Mouse (Mus musculus) hindbrain, embryonic 11.5 days (tissue): ENCODE measurements around the gene Nek4. TPM values are rescaled to one million over a fixed set of nuclear protein-coding genes. Genes with fewer than 3 reads are reported as not detected.
A peak's percentile ranks its signal among the peaks of the same experiment; 100 is the strongest.

Experiments used
- ATAC-seq: fragments of 200-750 bp; cut with Nextera tagmentation; 2 replicates; pipeline ENCODE4 v1.8.0; 2017; ENCODE audit warnings: mild to moderate bottlenecking, moderate TSS enrichment, moderate library complexity; ENCODE audit not compliant: low FRiP score
- DNase-seq: peaks from one replicate; pipeline ENCODE4 v3.0.0-alpha.2; 2015; ENCODE audit warnings: low spot score
- H3K27ac ChIP-seq: fragments of 300-500 bp; sonication (generic); 2 replicates; pipeline ENCODE4 v1.5.1; 2014; ENCODE audit warnings: mild to moderate bottlenecking, low read depth, low read length
- H3K27me3 ChIP-seq: fragments of 300-500 bp; sonication (generic); 2 replicates; pipeline ENCODE4 v1.6.1; 2014; ENCODE audit warnings: mild to moderate bottlenecking, low read length, moderate library complexity, mixed read lengths; ENCODE audit not compliant: control insufficient read depth, insufficient read depth
- H3K36me3 ChIP-seq: fragments of 300-500 bp; sonication (generic); 2 replicates; pipeline ENCODE4 v1.6.1; 2014; ENCODE audit warnings: mild to moderate bottlenecking, low read length, moderate library complexity, mixed read lengths; ENCODE audit not compliant: control insufficient read depth, insufficient read depth
- H3K4me1 ChIP-seq: fragments of 300-500 bp; sonication (generic); replicated peaks from 2 replicates; pipeline ENCODE4 v1.6.1; 2014; ENCODE audit warnings: low read length, mixed read lengths; ENCODE audit not compliant: control insufficient read depth, insufficient read depth
- H3K4me2 ChIP-seq: fragments of 300-500 bp; sonication (generic); replicated peaks from 2 replicates; pipeline ENCODE4 v1.6.1; 2014; ENCODE audit warnings: mild to moderate bottlenecking, low read depth, low read length
- H3K4me3 ChIP-seq: fragments of 300-500 bp; sonication (generic); 2 replicates; pipeline ENCODE4 v1.5.1; 2014; ENCODE audit warnings: low read depth, low read length
- H3K9ac ChIP-seq: fragments of 300-500 bp; sonication (generic); 2 replicates; pipeline ENCODE4 v1.6.1; 2014; ENCODE audit warnings: low read depth, low read length
- H3K9me3 ChIP-seq: fragments of 300-500 bp; sonication (generic); 2 replicates; pipeline ENCODE4 v1.6.1; 2016; ENCODE audit warnings: low read length; ENCODE audit not compliant: control insufficient read depth
- WGBS: fragments of 180-500 bp; shearing (Covaris S2); extraction: QIAGEN DNeasy Blood & Tissue Kit; methylation state at CpG from one replicate; pipeline ENCODE4 v1.1.7; 2014; 5-methylcytosine and 5-hydroxymethylcytosine counted together
- polyA plus RNA-seq: library from polyadenylated mRNA; unstranded; fragments of >200 nt; fragmentation: Nextera tagmentation; extraction: Ambion mirVana; gene quantifications from 2 replicates; pipeline ENCODE4 v1.2.1, GENCODE M21; 2014

The Nek4 gene
- polyA plus RNA-seq, 1 experiment from 2014 or later, result 19.3 TPM

DNA sequence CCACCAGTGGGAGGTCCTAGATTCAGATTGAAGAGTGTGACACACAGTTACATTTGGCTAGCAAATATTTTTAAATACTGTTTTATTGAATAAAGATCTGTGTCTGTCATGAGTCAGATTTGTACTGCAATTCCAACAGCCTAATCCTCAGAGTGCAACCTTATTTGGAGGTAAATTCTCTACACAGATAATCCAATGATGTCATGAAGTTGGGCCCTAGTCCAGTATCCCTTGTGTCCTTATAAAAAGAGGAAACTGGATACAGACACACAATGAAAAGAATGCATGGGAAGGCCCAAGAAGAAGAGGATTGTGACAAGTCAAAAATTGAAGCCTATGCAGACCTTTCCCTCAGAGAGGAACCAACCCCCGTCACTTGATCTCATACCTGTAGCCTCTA is 34.7 kb upstream of the Nek4 start:
- H3K9ac ChIP-seq, result no peak overlapping the region
- H3K4me3 ChIP-seq, result no peak overlapping the region
- DNase-seq (no peak), ATAC-seq (no peak)
- WGBS, result 83% methylated on average over 1 of the region's 1 CpGs
- H3K27ac ChIP-seq, result no peak overlapping the region
- H3K36me3 ChIP-seq, result no peaks in the 10 kb centered on the region
- H3K4me2 ChIP-seq, result no peak overlapping the region
- H3K9me3 ChIP-seq, result no peaks in the 10 kb centered on the region
- H3K4me1 ChIP-seq, result no peaks in the 10 kb centered on the region
- H3K27me3 ChIP-seq, result no peaks in the 10 kb centered on the region

GRCm38 (mm10) chr14:30922053-30922670 is 29.0 kb upstream of the Nek4 start:
- Histone ChIP-seq H3K27me3 (no peaks in the 10 kb centered on the region), H3K9me3 (no peaks in the 10 kb centered on the region), H3K27ac (no peak overlapping the region), H3K9ac (no peak overlapping the region), H3K36me3 (no peaks in the 10 kb centered on the region), H3K4me2 (no peak overlapping the region), H3K4me3 (no peak overlapping the region), H3K4me1 (no peaks in the 10 kb centered on the region)
- ATAC-seq, result no peak
- 60% methylated on average over 8 of the region's 8 CpGs for WGBS
- peak; percentile 5 for DNase-seq

DNA sequence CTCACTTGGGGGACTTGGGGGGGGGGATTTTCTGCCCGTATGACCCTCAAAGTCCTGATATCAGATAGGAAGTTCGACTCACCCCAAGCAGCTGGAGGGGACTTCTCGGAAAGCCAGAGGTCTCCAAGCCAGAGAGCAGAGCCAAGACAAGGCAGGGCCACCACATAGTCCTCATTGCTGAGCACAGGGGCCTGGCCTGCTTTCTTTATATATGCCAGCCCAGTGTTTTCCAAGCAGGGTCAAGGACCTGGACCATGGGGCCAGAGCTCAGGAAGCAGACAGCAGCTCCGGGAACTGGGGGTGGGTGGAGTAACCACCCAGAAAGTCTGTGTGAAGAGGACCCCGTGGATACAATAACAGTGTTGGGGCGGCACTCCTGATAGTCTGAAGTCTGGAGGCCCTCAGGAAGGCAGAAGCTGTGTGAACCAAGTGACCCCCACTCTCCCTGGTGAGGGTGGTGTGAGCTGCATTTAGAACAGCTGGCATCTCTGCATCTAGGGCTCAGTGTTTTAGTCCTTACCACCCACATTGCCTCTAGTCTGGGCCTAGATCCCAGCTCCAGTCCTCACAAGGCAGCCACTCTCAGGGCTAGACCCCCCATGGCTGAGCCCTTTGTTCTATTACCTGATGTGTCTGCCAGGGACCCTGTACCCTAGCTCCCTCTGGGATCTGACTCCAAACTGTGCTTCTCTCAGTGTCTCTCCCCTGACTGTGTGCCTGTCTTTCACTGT is 27.6 kb upstream of the Nek4 start, which contains the start of gene Itih3:
Gene Itih3 (minus strand): TSS at position 386 of the 731 bp plus-strand sequence.
- no peak within 1 kb of the TSS for H3K4me2 ChIP-seq
- ATAC-seq (no peak), DNase-seq (no peak)
- H3K9ac ChIP-seq, result no peak within 1 kb of the TSS
- 62% methylated on average over 6 of the region's 6 CpGs for WGBS
- H3K27ac ChIP-seq, result no peak within 1 kb of the TSS
- no peaks in the 10 kb centered on the region for H3K36me3 ChIP-seq
- no peak within 1 kb of the TSS for H3K4me3 ChIP-seq
- no peaks in the 10 kb centered on the region for H3K4me1 ChIP-seq
- no peaks in the 10 kb centered on the region for H3K9me3 ChIP-seq
- H3K27me3 ChIP-seq, result no peaks in the 10 kb centered on the region

GRCm38 (mm10) chr14:30925492-30925891 is 25.7 kb upstream of the Nek4 start:
- Histone ChIP-seq H3K4me1 (no peaks in the 10 kb centered on the region), H3K9me3 (no peaks in the 10 kb centered on the region), H3K9ac (no peak overlapping the region), H3K27me3 (no peaks in the 10 kb centered on the region), H3K4me2 (no peak overlapping the region), H3K4me3 (no peak overlapping the region), H3K36me3 (no peaks in the 10 kb centered on the region), H3K27ac (no peak overlapping the region)
- WGBS, result 89% methylated on average over 3 of the region's 3 CpGs
- ATAC-seq (no peak), DNase-seq (no peak)

DNA sequence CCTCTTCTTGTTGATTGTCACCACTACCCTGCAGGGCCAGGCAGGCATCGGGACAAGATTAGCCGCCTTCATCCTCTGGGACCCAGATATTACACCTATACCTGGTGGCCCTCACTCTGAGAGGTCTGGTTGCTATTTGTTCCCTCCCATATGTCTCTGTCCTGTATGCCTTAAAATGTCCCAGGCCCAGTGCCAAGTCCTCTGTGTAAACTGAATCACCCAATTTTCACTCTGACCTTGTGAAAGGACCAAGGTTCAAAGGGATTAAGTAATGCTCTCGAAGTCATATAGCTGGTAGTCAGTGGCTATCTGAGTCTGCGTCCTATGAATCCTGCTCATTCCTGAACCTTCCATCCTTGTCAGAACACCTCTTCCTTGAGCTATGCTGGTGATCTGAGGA is 20.8 kb upstream of the Nek4 start:
- Histone ChIP-seq H3K9me3 (no peaks in the 10 kb centered on the region), H3K9ac (no peak overlapping the region), H3K4me1 (no peaks in the 10 kb centered on the region), H3K27ac (no peak overlapping the region), H3K4me2 (no peak overlapping the region), H3K27me3 (no peaks in the 10 kb centered on the region), H3K4me3 (no peak overlapping the region), H3K36me3 (no peaks in the 10 kb centered on the region)
- 93% methylated on average over 4 of the region's 4 CpGs for WGBS
- ATAC-seq, result no peak
- DNase-seq, result no peak

DNA sequence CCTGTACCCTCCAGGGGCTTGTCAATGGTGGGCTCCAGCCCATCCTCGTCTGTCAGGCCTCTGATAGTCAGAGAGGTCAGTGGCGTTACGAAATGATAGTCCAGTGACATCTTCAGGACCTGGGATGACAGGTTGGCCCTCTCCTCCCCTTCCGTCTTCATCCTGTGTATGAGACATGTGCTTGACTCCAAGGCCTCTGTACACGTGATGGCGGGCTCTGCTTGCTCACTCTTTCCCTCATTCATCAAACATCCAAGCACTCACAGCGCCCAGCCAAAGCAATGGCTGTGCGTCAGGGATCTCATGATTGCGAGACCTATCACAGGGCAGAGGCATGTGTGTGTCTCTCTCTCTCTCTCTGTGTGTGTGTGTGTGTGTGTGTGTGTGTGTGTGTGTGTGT is 17.8 kb upstream of the Nek4 start:
- no peaks in the 10 kb centered on the region for H3K4me1 ChIP-seq
- WGBS, result 91% methylated on average over 9 of the region's 9 CpGs
- H3K27me3 ChIP-seq, result no peaks in the 10 kb centered on the region
- H3K27ac ChIP-seq, result no peak overlapping the region
- no peak overlapping the region for H3K4me2 ChIP-seq
- no peak overlapping the region for H3K9ac ChIP-seq
- ATAC-seq (no peak), DNase-seq (no peak)
- no peaks in the 10 kb centered on the region for H3K9me3 ChIP-seq
- H3K4me3 ChIP-seq, result no peak overlapping the region
- H3K36me3 ChIP-seq, result no peaks in the 10 kb centered on the region

GRCm38 (mm10) chr14:30942254-30942653 is 8.9 kb upstream of the Nek4 start:
- Histone ChIP-seq H3K27me3 (no peaks in the 10 kb centered on the region), H3K9me3 (no peaks in the 10 kb centered on the region), H3K36me3 (no peaks in the 10 kb centered on the region), H3K9ac (no peak overlapping the region), H3K4me3 (no peak overlapping the region), H3K4me2 (no peak overlapping the region), H3K4me1 (no peaks in the 10 kb centered on the region), H3K27ac (no peak overlapping the region)
- no peak for DNase-seq
- 94% methylated on average over 4 of the region's 4 CpGs for WGBS
- no peak for ATAC-seq

DNA sequence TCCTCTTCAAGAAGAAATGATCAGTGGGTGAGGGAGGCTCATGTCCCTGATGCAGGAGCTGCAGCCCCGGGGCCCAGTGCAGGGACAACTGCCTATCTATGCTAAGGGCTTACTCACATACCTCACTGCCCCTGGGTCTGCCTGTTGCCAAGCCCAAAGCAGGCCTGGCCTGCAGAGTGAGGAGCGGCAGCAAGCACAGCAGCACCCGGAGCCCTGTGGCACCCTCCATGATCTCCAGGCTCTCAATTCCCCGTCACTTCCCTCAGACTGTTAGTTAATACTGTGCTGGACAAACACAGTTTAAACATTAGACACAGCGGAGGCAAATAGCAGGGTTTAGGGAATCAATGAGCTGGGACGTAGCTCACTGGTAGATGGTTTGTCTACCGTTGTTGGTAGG is 8.1 kb upstream of the Nek4 start, which contains the start of gene Itih1:
Gene Itih1 (minus strand): TSS at position 252 of the 400 bp plus-strand sequence.
- Histone ChIP-seq H3K9ac (no peak within 1 kb of the TSS), H3K4me2 (no peak within 1 kb of the TSS), H3K36me3 (no peaks in the 10 kb centered on the region), H3K9me3 (no peaks in the 10 kb centered on the region), H3K4me3 (no peak within 1 kb of the TSS), H3K27ac (no peak within 1 kb of the TSS), H3K27me3 (no peaks in the 10 kb centered on the region), H3K4me1 (no peaks in the 10 kb centered on the region)
- DNase-seq (no peak), ATAC-seq (no peak)
- WGBS, result 91% methylated on average over 7 of the region's 7 CpGs
